8 mouse cellular contexts compared by ENCODE assay signal in the genomic region with DNA sequence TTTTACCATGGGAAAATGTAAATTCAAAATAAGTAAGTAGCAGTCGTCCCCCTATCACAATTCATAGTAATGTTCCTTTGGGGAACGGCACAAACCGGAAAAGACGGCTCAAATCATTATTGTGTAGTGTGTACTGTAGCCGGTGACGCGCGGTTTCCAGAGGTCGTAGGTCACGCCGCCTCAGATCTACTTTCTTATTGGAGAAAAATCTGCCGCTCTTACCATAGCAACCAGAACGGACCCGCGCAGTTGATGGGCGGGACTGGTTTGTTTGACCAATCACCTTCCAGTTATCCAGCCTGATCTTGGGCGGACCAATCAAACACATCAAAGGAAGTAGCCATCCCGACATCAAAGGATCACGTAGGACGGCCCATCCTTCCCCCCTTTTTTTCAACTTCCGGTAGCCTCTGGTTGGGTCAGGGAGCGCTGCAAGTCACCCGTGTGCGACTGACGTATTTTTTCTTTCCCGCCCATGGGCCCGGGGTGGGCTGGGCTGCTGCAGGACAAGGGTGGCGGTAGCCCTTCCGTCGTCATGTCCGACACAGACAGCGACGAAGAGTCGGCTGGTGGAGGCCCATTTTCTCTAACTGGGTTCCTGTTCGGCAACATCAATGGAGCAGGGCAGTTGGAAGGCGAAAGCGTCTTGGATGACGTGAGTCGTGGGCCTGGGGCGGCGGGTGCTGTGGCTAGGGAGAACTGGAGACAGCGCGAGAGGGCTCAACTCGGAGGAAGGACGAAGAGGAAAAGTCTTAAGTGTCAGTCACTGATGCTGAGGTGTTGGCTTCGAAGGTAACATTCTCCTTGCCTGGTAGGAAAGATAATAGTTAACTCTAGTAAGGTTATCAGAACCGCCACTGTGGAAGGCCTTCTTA. TPM values are rescaled to one million over a fixed set of nuclear protein-coding genes. Genes with fewer than 3 reads are reported as not detected.
DNase-seq lines count a peak whose midpoint lies in the region; ATAC-seq lines count a peak whose summit lies in the region.

TSS of gene Taf1 (plus strand) at position 388 of the 875 bp plus-strand sequence.

- DNase-seq in c-Kit-negative CD71-positive TER-119-positive erythroid progenitor cells, embryonic 14.5 days (ENCODE audit: low read depth, low spot score): peak; percentile 87
- peak; percentile 98 for DNase-seq in fibroblast of lung, adult 2 months (ENCODE audit: low read depth)
- DNase-seq in kidney, postnatal 14 days: peak; percentile 95
- DNase-seq in liver, embryonic 13.5 days: peak; percentile 92
- DNase-seq in neural tube, embryonic 10.5 days (ENCODE audit: extremely low spot score, low spot score): peak; percentile 82

- peak; percentile 98 for ATAC-seq in CD4-positive, CD25-positive, alpha-beta regulatory T cell, adult 4 months
- ATAC-seq in heart, embryonic 14.5 days (ENCODE audit: insufficient number of reproducible peaks, insufficient read depth, low FRiP score, low read depth): peak; percentile 98
- ATAC-seq in liver, embryonic 13.5 days (ENCODE audit: low read depth): peak; percentile 97
- peak; percentile 99 for ATAC-seq in stomach, embryonic 16.5 days (ENCODE audit: insufficient read depth, low FRiP score)

- peaks cover 25% of the 10 kb centered on the region for H3K36me3 ChIP-seq in heart, embryonic 14.5 days (ENCODE audit: control insufficient read depth, insufficient read depth, low read length)
- peaks cover 9% of the 10 kb centered on the region for H3K36me3 ChIP-seq in liver, embryonic 13.5 days
- H3K36me3 ChIP-seq in stomach, embryonic 16.5 days (ENCODE audit: control insufficient read depth, insufficient read depth, low read length): 0 out of 2 replicates have a peak, but pooled peaks cover under 1% of the 10 kb centered on the region

- H3K27me3 ChIP-seq in heart, embryonic 14.5 days (ENCODE audit: control insufficient read depth, insufficient read depth, low read length): no peaks in the 10 kb centered on the region
- H3K27me3 ChIP-seq in liver, embryonic 13.5 days: no peaks in the 10 kb centered on the region
- no peaks in the 10 kb centered on the region for H3K27me3 ChIP-seq in stomach, embryonic 16.5 days (ENCODE audit: control insufficient read depth, insufficient read depth, low read length)

- H3K4me1 ChIP-seq in heart, embryonic 14.5 days (ENCODE audit: control insufficient read depth in 2 of 2, insufficient read depth in 2 of 2, low read length in 2 of 2): no peaks in the 10 kb centered on the region
- H3K4me1 ChIP-seq in liver, embryonic 13.5 days (replicated peaks): peaks cover 7% of the 10 kb centered on the region
- H3K4me1 ChIP-seq in stomach, embryonic 16.5 days (ENCODE audit: control insufficient read depth, insufficient read depth, low read length): no peaks in the 10 kb centered on the region

- H3K9ac ChIP-seq in heart, embryonic 14.5 days (ENCODE audit: low read length): peak within 1 kb of the TSS; percentile 72
- H3K9ac ChIP-seq in liver, embryonic 13.5 days: peak within 1 kb of the TSS; percentile 78
- peak within 1 kb of the TSS; percentile 75 for H3K9ac ChIP-seq in stomach, embryonic 16.5 days (ENCODE audit: low read length)

- WGBS in heart, embryonic 14.5 days: 20% methylated on average over 47 of the region's 47 CpGs
- WGBS in liver, embryonic 13.5 days (ENCODE audit: insufficient replicate concordance): 11% methylated on average over 47 of the region's 47 CpGs
- WGBS in stomach, embryonic 16.5 days: 12% methylated on average over 47 of the region's 47 CpGs

- H3K4me3 ChIP-seq in heart, embryonic 14.5 days (ENCODE audit: control insufficient read depth in 1 of 2, insufficient read depth in 1 of 2, low read depth in 1 of 2, low read length in 2 of 2): peak within 1 kb of the TSS; percentile 57 to 73
- peak within 1 kb of the TSS; percentile 73 for H3K4me3 ChIP-seq in liver, embryonic 13.5 days (replicated peaks)
- peak within 1 kb of the TSS; percentile 64 for H3K4me3 ChIP-seq in stomach, embryonic 16.5 days (replicated peaks; ENCODE audit: low read length)

- peak within 1 kb of the TSS; percentile 68 for H3K4me2 ChIP-seq in heart, embryonic 14.5 days (ENCODE audit: low read length)
- peak within 1 kb of the TSS; percentile 75 for H3K4me2 ChIP-seq in liver, embryonic 13.5 days
- H3K4me2 ChIP-seq in stomach, embryonic 16.5 days (ENCODE audit: low read depth, low read length): peak within 1 kb of the TSS; percentile 60

- no peaks in the 10 kb centered on the region for H3K9me3 ChIP-seq in heart, embryonic 14.5 days (ENCODE audit: control insufficient read depth, low read length)
- H3K9me3 ChIP-seq in liver, embryonic 13.5 days (replicated peaks): no peaks in the 10 kb centered on the region
- no peaks in the 10 kb centered on the region for H3K9me3 ChIP-seq in stomach, embryonic 16.5 days (replicated peaks; ENCODE audit: control insufficient read depth, low read length)

- H3K27ac ChIP-seq in heart, embryonic 14.5 days (replicated peaks in 1 of 2; ENCODE audit: control insufficient read depth in 1 of 2, insufficient read depth in 1 of 2, low read depth in 2 of 2, low read length in 2 of 2): peak within 1 kb of the TSS; percentile 44 to 75; a peak in 3 of 4 replicates
- peak within 1 kb of the TSS; percentile 78 for H3K27ac ChIP-seq in liver, embryonic 13.5 days
- H3K27ac ChIP-seq in stomach, embryonic 16.5 days (ENCODE audit: low read length): peak within 1 kb of the TSS; percentile 42; the same call in 1 of the 2 replicates

RNA-seq across cellular contexts. Expression of gene Taf1, which starts in this region (rescaled TPM):
- 10 to 100 TPM; 22.3 to 24.9 TPM for polyA plus RNA-seq in CD4-positive, CD25-positive, alpha-beta regulatory T cell, adult 4 months (2017; shearing (Covaris generic))
- 8.4 and 9.5 TPM in 2 replicates for polyA plus RNA-seq in heart, embryonic 14.5 days (2014; fragmentation: Nextera tagmentation; extraction: Ambion mirVana)
- 7.3 and 8.3 TPM in 2 replicates for polyA plus RNA-seq in liver, embryonic 13.5 days (2015; fragmentation: Nextera tagmentation; extraction: Ambion mirVana)
- 12.9 and 14.0 TPM in 2 replicates for polyA plus RNA-seq in stomach, embryonic 16.5 days (2015; fragmentation: Nextera tagmentation; extraction: Ambion mirVana)

Comparison
In these comparisons a context has a peak if more than half of its experiments do, and no peak if none do; other contexts are left out.
1. Peak in every context shown above with its lines: DNase-seq, ATAC-seq, H3K4me3 ChIP-seq and H3K27ac ChIP-seq.